Mouse (Mus musculus): ENCODE results near the gene 1110002E22Rik. TPM values are rescaled to one million over a fixed set of nuclear protein-coding genes. Genes with fewer than 3 reads are reported as not detected.

Gene 1110002E22Rik
- total RNA-seq (2021): 100 to 1,000 TPM; 145 to 167 TPM
- long read RNA-seq, experiment 1, full-length matches to known transcripts: 28 of 54 reads
- long read RNA-seq, experiment 1, partial matches to known transcripts: 0 of 54 reads
- long read RNA-seq, experiment 1, other reads (novel, unspliced or antisense): 26 of 54 reads
- long read RNA-seq, experiment 2, full-length matches to known transcripts: 21 of 57 reads
- long read RNA-seq, experiment 2, partial matches to known transcripts: 0 of 57 reads
- long read RNA-seq, experiment 2, other reads (novel, unspliced or antisense): 36 of 57 reads

GRCm38 (mm10) chr3:138064732-138065645 is at the start of gene 1110002E22Rik:
TSS of gene 1110002E22Rik (plus strand) at chr3:138065052.
- DNase-seq (ENCODE audit: low spot score in 2 of 2): no peak

GRCm38 (mm10) chr3:138016810-138017209 is 48.0 kb upstream of the 1110002E22Rik start:
- DNase-seq (ENCODE audit: low spot score in 2 of 2): no peak

- no peak for DNase-seq (ENCODE audit: low spot score in 2 of 2)
Measured at GRCm38 (mm10) chr3:138022003-138022402, 42.8 kb upstream of the 1110002E22Rik start.

- DNase-seq (ENCODE audit: low spot score in 2 of 2): no peak
Measured at GRCm38 (mm10) chr3:138022651-138023050, 42.2 kb upstream of the 1110002E22Rik start.

GRCm38 (mm10) chr3:138026286-138026685 is 38.6 kb upstream of the 1110002E22Rik start:
- peak in 1 of 2 experiments; percentile 29 for DNase-seq (ENCODE audit: low spot score in 2 of 2)

GRCm38 (mm10) chr3:138027575-138028362 is 37.1 kb upstream of the 1110002E22Rik start:
- no peak for DNase-seq (ENCODE audit: low spot score in 2 of 2)

- no peak for DNase-seq (ENCODE audit: low spot score in 2 of 2)
Measured at GRCm38 (mm10) chr3:138029351-138029750, 35.5 kb upstream of the 1110002E22Rik start.

GRCm38 (mm10) chr3:138030563-138030962 is 34.3 kb upstream of the 1110002E22Rik start:
- no peak for DNase-seq (ENCODE audit: low spot score in 2 of 2)

GRCm38 (mm10) chr3:138033986-138034385 is 30.9 kb upstream of the 1110002E22Rik start:
- no peak for DNase-seq (ENCODE audit: low spot score in 2 of 2)

GRCm38 (mm10) chr3:138040938-138041337 is 23.9 kb upstream of the 1110002E22Rik start:
- DNase-seq (ENCODE audit: low spot score in 2 of 2): no peak

- no peak for DNase-seq (ENCODE audit: low spot score in 2 of 2)
Measured at GRCm38 (mm10) chr3:138041591-138042301, 23.1 kb upstream of the 1110002E22Rik start.

- DNase-seq (ENCODE audit: low spot score in 2 of 2): no peak
Measured at GRCm38 (mm10) chr3:138043316-138043715, 21.5 kb upstream of the 1110002E22Rik start.

- DNase-seq (ENCODE audit: low spot score in 2 of 2): no peak
Measured at GRCm38 (mm10) chr3:138049555-138049954, 15.3 kb upstream of the 1110002E22Rik start.

- no peak for DNase-seq (ENCODE audit: low spot score in 2 of 2)
Measured at GRCm38 (mm10) chr3:138050772-138051171, 14.1 kb upstream of the 1110002E22Rik start.

GRCm38 (mm10) chr3:138051431-138051830 is 13.4 kb upstream of the 1110002E22Rik start:
- no peak for DNase-seq (ENCODE audit: low spot score in 2 of 2)

GRCm38 (mm10) chr3:138053969-138054368 is 10.9 kb upstream of the 1110002E22Rik start:
- DNase-seq (ENCODE audit: low spot score in 2 of 2): no peak

GRCm38 (mm10) chr3:138056976-138057375 is 7.9 kb upstream of the 1110002E22Rik start:
- DNase-seq (ENCODE audit: low spot score in 2 of 2): no peak

GRCm38 (mm10) chr3:138058226-138058625 is 6.6 kb upstream of the 1110002E22Rik start:
- no peak for DNase-seq (ENCODE audit: low spot score in 2 of 2)

GRCm38 (mm10) chr3:138060429-138060828 is 4.4 kb upstream of the 1110002E22Rik start:
- DNase-seq (ENCODE audit: low spot score in 2 of 2): no peak

- DNase-seq (ENCODE audit: low spot score in 2 of 2): no peak
Measured at GRCm38 (mm10) chr3:138061205-138061911, 3.5 kb upstream of the 1110002E22Rik start.
